Comparison of ENCODE assay signal across 12 mouse cellular contexts in genomic region chr10:98741398-98741797, GRCm38 (mm10).
A peak's percentile ranks its signal among the peaks of the same experiment; 100 is the strongest.
DNase-seq lines count a peak whose midpoint lies in the region; ATAC-seq and TF ChIP-seq lines count a peak whose summit lies in the region.
"Had no signal": no experiment of that assay in that cellular context is flagged by ENCODE, and none has a peak within 500 bp of the region (broad histone marks: within the 10 kb centered on the region; RNA-seq: fewer than 3 reads in every experiment).

No protein-coding gene starts in this region.

- H3K9ac ChIP-seq in forebrain, postnatal 0 days, result no peak overlapping the region
- H3K9ac ChIP-seq: embryonic facial prominence, embryonic 12.5 days; lung, embryonic 15.5 days had no signal

- H3K4me3 ChIP-seq in heart, embryonic 10.5 days, result no peak overlapping the region
- no peak overlapping the region; the same call in 1 of the 2 replicates for H3K4me3 ChIP-seq in bone marrow macrophage, adult 2 months (ENCODE audit: insufficient read depth, low read length)
- H3K4me3 ChIP-seq in forebrain, postnatal 0 days (ENCODE audit: low read depth, low read length), result no peak overlapping the region
- H3K4me3 ChIP-seq: embryonic facial prominence, embryonic 12.5 days; lung, embryonic 15.5 days had no signal

- TF ChIP-seq POLR2A in bone marrow macrophage, adult 2 months (IDR thresholded peaks at IDR 0.05; ENCODE audit: borderline replicate concordance, low read depth, low read length), result no peak

- TF ChIP-seq CTCF in bone marrow macrophage, adult 2 months (IDR thresholded peaks at IDR 0.05; ENCODE audit: low read depth, low read length), result no peak
- TF ChIP-seq CTCF in forebrain, postnatal 0 days (IDR thresholded peaks at IDR 0.05; ENCODE audit: low read depth), result no peak

- no peak overlapping the region for H3K4me2 ChIP-seq in forebrain, postnatal 0 days (ENCODE audit: low read depth)
- H3K4me2 ChIP-seq: embryonic facial prominence, embryonic 12.5 days; lung, embryonic 15.5 days had no signal

- no peaks in the 10 kb centered on the region for H3K36me3 ChIP-seq in heart, embryonic 10.5 days
- no peaks in the 10 kb centered on the region for H3K36me3 ChIP-seq in forebrain, postnatal 0 days (ENCODE audit: insufficient read depth)
- H3K36me3 ChIP-seq: embryonic facial prominence, embryonic 12.5 days; lung, embryonic 15.5 days had no signal

- 52% methylated on average over 5 of the region's 5 CpGs for WGBS in heart, embryonic 10.5 days
- 62% methylated on average over 5 of the region's 5 CpGs for WGBS in forebrain, postnatal 0 days

- H3K9me3 ChIP-seq in heart, embryonic 10.5 days, result no peaks in the 10 kb centered on the region
- no peaks in the 10 kb centered on the region for H3K9me3 ChIP-seq in forebrain, postnatal 0 days (ENCODE audit: low read length)
- H3K9me3 ChIP-seq: embryonic facial prominence, embryonic 12.5 days; lung, embryonic 15.5 days had no signal

- no peak overlapping the region for H3K27ac ChIP-seq in heart, embryonic 10.5 days
- H3K27ac ChIP-seq in bone marrow macrophage, adult 2 months (ENCODE audit: insufficient read depth, low read depth, low read length), result 0 out of 2 replicates have a peak overlapping the region, but pooled peaks have one; percentile 0
- H3K27ac ChIP-seq in forebrain, postnatal 0 days (ENCODE audit: low read depth, low read length), result no peak overlapping the region
- H3K27ac ChIP-seq: embryonic facial prominence, embryonic 12.5 days; lung, embryonic 15.5 days had no signal

- ATAC-seq in megakaryocyte-erythroid progenitor cell, adult 5-6 weeks (replicated peaks; ENCODE audit: low FRiP score, low TSS enrichment, poor library complexity, severe bottlenecking), result peak; percentile 62
- no peak for ATAC-seq in forebrain, postnatal 0 days

- H3K27me3 ChIP-seq in heart, embryonic 10.5 days (ENCODE audit: insufficient read depth, poor library complexity, severe bottlenecking), result no peaks in the 10 kb centered on the region
- no peaks in the 10 kb centered on the region for H3K27me3 ChIP-seq in forebrain, postnatal 0 days (ENCODE audit: insufficient read depth, low read length)
- H3K27me3 ChIP-seq: embryonic facial prominence, embryonic 12.5 days; lung, embryonic 15.5 days had no signal

- H3K4me1 ChIP-seq in heart, embryonic 10.5 days, result peaks cover 6% of the 10 kb centered on the region; the same call in 1 of the 2 replicates
- peaks cover 43% of the 10 kb centered on the region for H3K4me1 ChIP-seq in bone marrow macrophage, adult 2 months (ENCODE audit: control insufficient read depth, insufficient read depth, low read length)
- peaks cover 4% of the 10 kb centered on the region; the same call in 1 of the 2 replicates for H3K4me1 ChIP-seq in forebrain, postnatal 0 days (ENCODE audit: insufficient read depth)

- peak; percentile 19 for DNase-seq in heart, adult 8-10 months (ENCODE audit: low spot score)
- DNase-seq in heart, embryonic 10.5 days (ENCODE audit: low spot score), result no peak
- peak; percentile 44 for DNase-seq in lung, postnatal 10 days
- no peak for DNase-seq in lung, postnatal 4 days
- DNase-seq in forebrain, postnatal 0 days, result no peak
- DNase-seq: layer of hippocampus, adult 9-11 months; midbrain, embryonic 14.5 days; thymus, postnatal 36 days had no signal

Comparison
In these comparisons a context has a peak if more than half of its experiments do, and no peak if none do; other contexts are left out.
1. DNase-seq: peak in heart, adult 8-10 months (single experiment) and lung, postnatal 10 days (single experiment); none in heart, embryonic 10.5 days (single experiment), lung, postnatal 4 days (0 of 2) and forebrain, postnatal 0 days (single experiment).